Mouse (Mus musculus) WW6 (cell line): ENCODE results near the gene Scg2.
A peak's percentile ranks its signal among the peaks of the same experiment; 100 is the strongest.

Source experiments
- DNase-seq: peaks from one replicate; pipeline ENCODE4 v3.0.0-alpha.2; 2013; ENCODE audit warnings: low read depth, low spot score

The Scg2 gene

GRCm38 (mm10) chr1:79439609-79440308 is at the start of gene Scg2:
Gene Scg2, minus strand, starts transcription at chr1:79440120.
- peak; percentile 62 for DNase-seq

DNA sequence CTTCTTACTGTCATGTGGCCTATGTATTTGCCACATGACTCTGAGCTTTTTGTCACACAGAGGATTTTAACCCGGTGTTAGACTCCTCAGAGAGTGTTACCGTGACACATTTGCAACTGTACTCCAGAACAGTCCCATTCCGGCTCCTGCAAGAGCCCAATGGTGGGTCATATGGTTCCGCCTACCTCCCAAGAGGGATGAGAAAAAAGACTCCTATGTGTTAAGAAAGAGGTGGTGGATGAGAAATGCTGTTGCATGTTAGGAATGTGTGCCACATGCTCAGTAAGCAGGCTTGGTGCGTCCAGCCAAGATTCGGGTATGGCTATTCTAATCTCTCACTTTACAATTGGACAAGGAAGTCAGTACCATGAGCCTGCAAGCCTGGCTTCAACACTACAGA is 45.6 kb upstream of the Scg2 start:
- no peak for DNase-seq

DNA sequence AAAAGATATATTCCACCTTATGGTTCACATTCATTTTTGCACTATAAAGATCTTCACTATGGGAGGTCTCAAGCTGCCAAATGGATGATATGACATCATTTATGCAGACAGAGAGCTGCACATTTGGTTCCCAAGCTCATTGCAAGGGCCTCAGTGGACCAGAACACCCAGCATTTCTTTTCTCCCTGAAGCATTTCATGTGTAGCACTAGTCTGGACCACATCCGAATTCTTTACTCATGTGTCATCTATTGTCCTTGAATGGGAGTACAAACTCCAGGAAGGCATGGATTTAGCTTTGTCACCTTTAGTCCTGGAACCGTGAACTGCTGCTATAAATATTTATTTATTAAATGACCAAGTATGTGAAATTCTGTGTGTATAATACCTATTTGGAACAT is 30.9 kb upstream of the Scg2 start:
- no peak for DNase-seq

DNA sequence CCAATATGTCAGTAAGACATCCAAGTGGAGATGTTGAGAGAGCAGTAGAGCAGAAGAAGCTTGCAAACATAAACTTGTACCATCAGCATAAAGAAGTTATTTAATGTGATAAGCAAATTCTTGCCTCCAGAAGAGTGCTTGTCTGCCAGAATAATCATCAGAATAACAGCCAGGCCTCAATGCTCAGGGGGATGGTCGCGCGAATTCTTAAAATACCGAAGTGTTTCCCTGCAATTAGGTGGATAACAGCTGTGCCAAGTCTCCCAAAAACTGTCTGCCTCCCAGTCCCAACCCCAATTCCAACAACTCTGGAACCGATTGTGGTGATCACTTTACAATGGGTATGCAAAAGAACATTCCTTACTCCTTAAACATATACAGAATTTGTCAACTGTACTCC is 30.0 kb upstream of the Scg2 start:
- DNase-seq: no peak

DNA sequence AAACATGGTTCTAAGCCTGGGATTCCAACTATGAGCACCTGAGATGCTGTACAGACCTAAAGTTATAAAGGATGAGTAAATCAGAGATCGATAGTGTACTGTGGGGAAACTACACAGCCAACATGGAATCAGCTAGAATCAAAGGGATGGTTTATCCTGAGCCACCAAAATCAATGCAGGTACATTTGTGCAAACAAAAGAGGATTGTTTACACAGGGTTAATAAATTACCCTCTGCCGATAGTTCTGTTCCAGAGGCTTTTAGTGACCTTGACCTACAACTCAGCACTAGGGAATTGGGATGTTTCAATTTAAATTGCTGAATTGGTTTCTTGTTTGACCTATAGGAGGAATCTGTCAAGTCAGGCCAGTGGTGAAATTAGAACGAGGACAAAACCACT is 26.7 kb upstream of the Scg2 start:
- no peak for DNase-seq

- DNase-seq: no peak
Observed at GRCm38 (mm10) chr1:79458558-79458957, 18.6 kb upstream of the Scg2 start.

DNA sequence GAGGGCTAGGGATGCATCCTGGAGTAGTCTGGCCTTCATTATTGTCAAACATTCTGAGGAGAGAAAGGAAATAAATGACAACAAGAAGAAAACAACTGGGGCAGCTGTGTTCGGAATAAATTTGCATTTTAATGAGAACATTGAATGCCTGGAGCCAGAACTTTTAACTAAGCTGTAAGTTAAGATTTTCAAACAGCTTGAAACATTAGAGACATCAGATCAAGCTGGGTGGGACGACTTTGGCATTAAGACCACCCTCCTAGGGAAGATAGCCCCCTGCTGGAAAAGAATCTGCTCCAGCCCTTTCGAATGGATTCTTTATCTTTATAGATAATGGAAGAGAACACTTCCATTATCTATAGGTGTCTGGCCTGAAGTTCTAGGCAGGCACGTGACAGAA is 14.2 kb upstream of the Scg2 start:
- no peak for DNase-seq

- DNase-seq: no peak
Observed at GRCm38 (mm10) chr1:79452339-79452738, 12.4 kb upstream of the Scg2 start.

DNA sequence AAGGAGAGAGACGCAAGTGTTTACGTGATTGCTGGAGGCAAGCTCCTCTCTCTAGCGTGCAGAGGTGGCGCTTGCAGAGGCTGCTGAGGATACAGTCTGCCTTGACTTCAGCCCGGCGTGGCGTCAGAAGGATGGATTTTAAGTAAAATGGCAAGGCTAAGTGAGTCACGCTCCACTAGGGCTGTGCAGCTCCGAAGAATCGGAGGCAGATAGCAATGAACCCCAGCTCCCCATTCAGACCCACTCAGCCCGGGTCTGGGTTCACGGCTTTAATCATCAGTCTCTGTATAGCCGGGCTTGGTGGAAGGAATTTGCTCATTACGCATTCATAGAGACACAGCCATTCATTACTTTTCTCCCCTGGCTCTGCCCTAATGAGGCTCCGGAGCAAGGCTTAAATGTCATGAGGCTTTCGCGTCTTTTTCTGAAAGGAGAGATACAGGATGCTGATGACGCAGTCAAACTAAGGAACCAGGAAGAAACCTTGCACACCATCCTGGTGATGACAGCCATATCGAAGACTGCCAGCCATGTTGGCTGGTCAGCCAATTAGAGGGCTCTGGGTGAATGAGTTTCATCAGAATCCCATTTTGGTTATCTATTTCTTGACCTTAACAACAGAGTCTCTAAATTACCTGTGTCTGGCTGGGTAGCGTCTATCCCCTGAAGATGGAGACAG is 10.6 kb upstream of the Scg2 start:
- no peak for DNase-seq

- DNase-seq: no peak
Observed at GRCm38 (mm10) chr1:79449943-79450342, 10.0 kb upstream of the Scg2 start.

DNA sequence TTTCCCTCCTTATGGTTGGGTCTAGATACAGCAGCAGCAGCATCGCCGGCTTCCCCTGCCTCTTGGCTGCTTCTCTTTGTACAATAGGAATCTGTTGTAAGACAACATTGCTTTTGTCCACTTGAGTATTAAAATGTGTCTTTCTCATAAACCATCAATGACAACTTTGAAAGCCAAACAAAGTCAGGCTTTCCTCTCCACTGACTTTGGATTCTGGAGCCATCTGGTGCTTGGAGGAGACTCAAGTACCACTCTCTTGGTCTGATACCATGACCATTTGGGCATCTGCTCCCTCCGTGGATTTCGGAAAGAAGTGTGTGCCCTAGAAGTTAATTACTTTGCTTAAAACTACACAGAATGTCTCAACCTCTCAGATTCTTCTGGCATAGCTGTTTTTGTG is 5.7 kb upstream of the Scg2 start:
- no peak for DNase-seq

DNA sequence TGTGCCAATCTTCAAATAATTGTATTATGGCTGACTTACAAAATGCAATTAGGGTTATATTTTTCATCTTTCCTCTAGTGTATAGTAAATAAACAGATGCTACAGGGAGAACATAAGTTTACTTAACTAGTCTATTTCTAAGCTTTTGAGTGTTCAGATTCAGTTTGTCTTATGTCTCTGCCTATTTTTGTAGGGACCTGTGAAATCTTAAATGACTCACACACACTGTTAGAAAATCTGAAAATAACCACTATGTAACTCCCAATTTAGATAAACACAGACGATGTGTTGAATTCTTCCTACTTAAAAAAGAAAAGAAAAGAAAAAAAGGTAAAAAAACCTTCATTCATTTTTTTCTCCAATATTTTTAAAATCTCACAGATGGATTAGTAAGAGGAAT is 2.2 kb downstream of the Scg2 start:
- DNase-seq: no peak

GRCm38 (mm10) chr1:79436671-79437070 is 3.2 kb downstream of the Scg2 start:
- no peak for DNase-seq

DNA sequence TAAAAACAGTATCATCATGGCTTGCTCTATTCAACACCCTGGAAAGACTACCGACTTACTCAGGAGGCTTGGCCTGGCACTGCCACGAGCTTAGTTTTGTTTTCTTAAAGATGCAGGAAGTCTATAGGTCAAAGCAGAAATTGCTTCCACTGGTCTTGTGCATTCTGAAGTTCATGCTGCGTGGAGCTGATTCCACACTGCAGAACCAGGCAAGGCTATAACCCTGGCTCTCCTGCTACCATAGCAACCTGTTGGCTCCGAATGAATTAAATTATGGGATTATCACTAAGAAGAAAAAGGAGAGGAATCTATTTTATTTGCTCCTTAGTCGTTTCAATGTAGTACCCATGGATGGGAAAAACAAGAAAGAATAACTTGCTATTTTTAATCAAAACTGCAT is 10.9 kb downstream of the Scg2 start:
- DNase-seq: no peak

GRCm38 (mm10) chr1:79415496-79415895 is 24.4 kb downstream of the Scg2 start:
- no peak for DNase-seq

GRCm38 (mm10) chr1:79406337-79406942 is 33.5 kb downstream of the Scg2 start:
- no peak for DNase-seq

DNA sequence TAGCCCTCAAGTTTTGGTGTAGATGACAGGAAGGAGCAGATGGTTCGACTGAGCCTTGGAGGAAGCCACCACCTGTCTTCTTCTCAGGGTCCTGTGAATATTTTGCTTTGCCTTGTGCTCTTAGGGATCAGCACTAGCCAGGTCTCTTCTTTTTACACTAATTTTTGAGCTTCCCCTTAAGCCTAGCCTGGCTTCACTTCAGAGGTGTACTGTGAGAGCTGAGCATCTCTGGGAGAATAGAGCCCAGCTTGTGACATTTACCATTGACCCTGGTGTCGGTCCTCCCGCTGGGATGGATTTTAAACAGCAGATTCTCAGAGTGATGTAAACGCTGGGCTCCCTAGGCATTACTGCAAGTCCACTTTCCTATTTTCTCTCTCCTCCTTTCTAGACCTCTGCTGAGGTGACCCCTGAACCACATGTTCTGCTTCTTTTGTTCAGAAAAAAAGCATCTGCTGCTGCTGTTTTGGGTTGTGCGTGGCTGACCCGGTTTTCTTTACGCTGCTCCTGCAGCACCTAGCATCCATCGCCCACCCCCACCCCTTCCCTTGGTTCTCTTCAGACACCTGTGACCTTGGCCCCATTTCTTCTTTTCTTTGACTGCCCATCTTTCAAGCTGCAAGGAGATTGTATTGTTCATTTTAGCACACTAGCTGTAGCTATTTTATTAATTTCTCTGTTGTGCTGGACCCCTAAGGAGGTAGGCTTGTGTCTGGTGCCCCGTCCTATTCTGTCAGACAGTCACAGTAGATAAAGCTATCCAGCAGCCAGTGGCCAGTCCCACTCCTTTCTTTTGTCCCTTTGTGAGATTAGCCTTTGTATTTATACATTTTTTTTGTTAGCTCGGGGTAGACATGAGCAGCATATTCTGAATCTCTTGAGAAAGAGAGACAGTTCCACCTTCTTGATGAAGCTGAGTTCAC is 38.6 kb downstream of the Scg2 start:
- no peak for DNase-seq

- DNase-seq: no peak
Observed at GRCm38 (mm10) chr1:79400284-79400683, 39.6 kb downstream of the Scg2 start.
